ENCODE assay signal across 8 mouse cellular contexts in genomic region chr3:105815236-105815904, GRCm38 (mm10). TPM values are rescaled to one million over a fixed set of nuclear protein-coding genes. Genes with fewer than 3 reads are reported as not detected.
DNase-seq lines count a peak whose midpoint lies in the region; ATAC-seq and TF ChIP-seq lines count a peak whose summit lies in the region.
"Had no signal": no experiment of that assay in that cellular context is flagged by ENCODE, and none has a peak within 500 bp of the region (broad histone marks: within the 10 kb centered on the region; RNA-seq: fewer than 3 reads in every experiment).

No protein-coding gene starts in this region.

- no peaks in the 10 kb centered on the region for H3K79me2 ChIP-seq in CH12.LX (replicated peaks; ENCODE audit: control insufficient read depth, extremely low read depth, insufficient read depth, poor library complexity, severe bottlenecking)

- dilution Hi-C loops in CH12.LX (cut with MboI; ENCODE audit: extremely low pct_ligation_motif_present, extremely low pct_unique_long_range_greater_than_20kb, low sequenced_read_pairs) = no loop called here

- no peaks in the 10 kb centered on the region for H3K9me3 ChIP-seq in CH12.LX (replicated peaks; ENCODE audit: low read length)
- no peaks in the 10 kb centered on the region for H3K9me3 ChIP-seq in liver, embryonic 13.5 days (replicated peaks)

- no peak for TF ChIP-seq CTCF in CH12.LX (conservative IDR thresholded peaks at IDR 0.05 in 1 of 2, IDR thresholded peaks at IDR 0.05 in 1 of 2; ENCODE audit: low read depth in 2 of 2, low read length in 2 of 2)
- TF ChIP-seq CTCF in brain, embryonic 14.5 days (IDR thresholded peaks at IDR 0.05; ENCODE audit: borderline replicate concordance, extremely low read depth, insufficient read depth, insufficient read length) = no peak

- DNase-seq in CH12.LX (ENCODE audit: extremely low read depth) = peak; percentile 83
- DNase-seq in brain, embryonic 14.5 days (ENCODE audit: low read depth) = peak; percentile 56
- peak; percentile 64 for DNase-seq in liver, embryonic 13.5 days
- peak; percentile 37 to 43 for DNase-seq in spleen, adult 18-20 months
- DNase-seq in kidney, adult 9 months = no peak
- no peak for DNase-seq in neural tube, embryonic 10.5 days (ENCODE audit: extremely low spot score, low spot score)
- no peak for DNase-seq in gastrocnemius, postnatal 14 days

- 35% methylated on average over 10 of the region's 10 CpGs for WGBS in liver, embryonic 13.5 days (ENCODE audit: insufficient replicate concordance)

- TF ChIP-seq EP300 in CH12.LX (IDR thresholded peaks at IDR 0.05; ENCODE audit: low read length) = peak; percentile 95

- peak overlapping the region; percentile 86 for H3K4me2 ChIP-seq in CH12.LX (ENCODE audit: insufficient read depth, low read depth, poor library complexity, severe bottlenecking)
- H3K4me2 ChIP-seq in liver, embryonic 13.5 days = peak overlapping the region; percentile 17

- peak; percentile 100 for ATAC-seq in liver, embryonic 13.5 days (ENCODE audit: low read depth)

- peak overlapping the region; percentile 71 for H3K27ac ChIP-seq in CH12.LX (ENCODE audit: insufficient read depth, low read depth)
- peak overlapping the region; percentile 82 for H3K27ac ChIP-seq in liver, embryonic 13.5 days

- intact Hi-C loops in gastrocnemius, postnatal 14 days (cut with DNase I; ENCODE audit: low total_unique reads) = no loop called here

- peak; percentile 7 for TF ChIP-seq RAD21 in CH12.LX (IDR thresholded peaks at IDR 0.05; ENCODE audit: low read depth, low read length)

- TF ChIP-seq POLR2A in CH12.LX (IDR thresholded peaks at IDR 0.05; ENCODE audit: low read depth, low read length) = peak; percentile 48; the same call in 1 of the 2 replicates
- no peak for TF ChIP-seq POLR2A in brain, embryonic 14.5 days (IDR thresholded peaks at IDR 0.05; ENCODE audit: borderline replicate concordance, extremely low read depth, insufficient read depth, insufficient read length, poor library complexity, severe bottlenecking)

- H3K27me3 ChIP-seq in CH12.LX (replicated peaks) = no peaks in the 10 kb centered on the region
- H3K27me3 ChIP-seq in liver, embryonic 13.5 days = no peaks in the 10 kb centered on the region

- H3K4me1 ChIP-seq in CH12.LX (ENCODE audit: control insufficient read depth in 1 of 2, insufficient read depth in 2 of 2) = peaks cover 26 to 86% of the 10 kb centered on the region in 2 experiments
- H3K4me1 ChIP-seq in liver, embryonic 13.5 days (replicated peaks) = peaks cover 70% of the 10 kb centered on the region

- in situ Hi-C loops in CH12.LX (cut with MboI; ENCODE audit: low pct_ligation_motif_present, low pct_unique_long_range_greater_than_20kb, low sequenced_read_pairs) = loop anchor here (25.0 kb wide), 1 partner anchor 128 kb away; the partner anchor contains the start of gene Ddx20

- peak overlapping the region; percentile 8 to 36 (median 22) for H3K4me3 ChIP-seq in CH12.LX (replicated peaks in 1 of 3; ENCODE audit: low read depth in 2 of 3, low read length in 2 of 3, poor library complexity in 1 of 3)
- H3K4me3 ChIP-seq in liver, embryonic 13.5 days (replicated peaks) = no peak overlapping the region

- H3K36me3 ChIP-seq in CH12.LX (replicated peaks in 1 of 2; ENCODE audit: control insufficient read depth in 1 of 2, insufficient read depth in 1 of 2, low read length in 1 of 2) = no peaks in the 10 kb centered on the region
- H3K36me3 ChIP-seq in liver, embryonic 13.5 days = no peaks in the 10 kb centered on the region

- H3K9ac ChIP-seq in CH12.LX (ENCODE audit: insufficient read depth, low read depth) = peak overlapping the region; percentile 53
- H3K9ac ChIP-seq in liver, embryonic 13.5 days = 0 out of 2 replicates have a peak overlapping the region, but pooled peaks have one; percentile 18

TF ChIP-seq in CH12.LX, 34 proteins besides CTCF, POLR2A, EP300 and RAD21:
- no peak for TF ChIP-seq KAT2A (IDR thresholded peaks at IDR 0.05; ENCODE audit: insufficient replicate concordance, low read length)
- no peak for TF ChIP-seq GABPA (IDR thresholded peaks at IDR 0.05; ENCODE audit: insufficient replicate concordance, low read depth, low read length)
- TF ChIP-seq CHD1 (IDR thresholded peaks at IDR 0.05; ENCODE audit: low read depth, low read length) = no peak
- TF ChIP-seq NRF1 (IDR thresholded peaks at IDR 0.05; ENCODE audit: low read depth, low read length) = no peak
- no peak for TF ChIP-seq MAFK (IDR thresholded peaks at IDR 0.05; ENCODE audit: insufficient replicate concordance, low read length)
- peak; percentile 71; the same call in 1 of the 2 replicates for TF ChIP-seq MXI1 (IDR thresholded peaks at IDR 0.05; ENCODE audit: low read depth, low read length)
- peak; percentile 87 for TF ChIP-seq ELF1 (IDR thresholded peaks at IDR 0.05; ENCODE audit: low read depth, low read length)
- no peak for TF ChIP-seq USF2 (conservative IDR thresholded peaks at IDR 0.05; ENCODE audit: low read depth, low read length)
- no peak for TF ChIP-seq MAZ (IDR thresholded peaks at IDR 0.05; ENCODE audit: low read depth, low read length)
- no peak for TF ChIP-seq ZMIZ1 (IDR thresholded peaks at IDR 0.05; ENCODE audit: low read depth, low read length)
- TF ChIP-seq USF1 (IDR thresholded peaks at IDR 0.05; ENCODE audit: low read depth, low read length) = no peak
- TF ChIP-seq JUN (IDR thresholded peaks at IDR 0.05; ENCODE audit: insufficient read depth, low read depth, low read length) = no peak
- TF ChIP-seq MAX (IDR thresholded peaks at IDR 0.05; ENCODE audit: low read length) = peak; percentile 25; the same call in 1 of the 2 replicates
- TF ChIP-seq MEF2A (IDR thresholded peaks at IDR 0.05; ENCODE audit: borderline replicate concordance, low read depth, low read length) = 0 out of 2 replicates have a peak, but pooled peaks have one; percentile 33
- TF ChIP-seq CHD2 (IDR thresholded peaks at IDR 0.05; ENCODE audit: low read length) = 0 out of 2 replicates have a peak, but pooled peaks have one; percentile 19
- TF ChIP-seq ZNF384 (IDR thresholded peaks at IDR 0.05; ENCODE audit: low read depth, low read length) = no peak
- no peak for TF ChIP-seq E2F4 (IDR thresholded peaks at IDR 0.05; ENCODE audit: insufficient replicate concordance, low read depth, low read length)
- TF ChIP-seq UBTF (IDR thresholded peaks at IDR 0.05; ENCODE audit: low read depth, low read length) = no peak; the same call in 1 of the 2 replicates
- TF ChIP-seq ETS1 (conservative IDR thresholded peaks at IDR 0.05; ENCODE audit: low read depth, low read length) = peak; percentile 37; the same call in 1 of the 2 replicates
- peak; percentile 84 for TF ChIP-seq BHLHE40 (IDR thresholded peaks at IDR 0.05; ENCODE audit: low read depth, low read length)
- no peak for TF ChIP-seq ZKSCAN1 (IDR thresholded peaks at IDR 0.05; ENCODE audit: borderline replicate concordance, low read depth, low read length)
- TF ChIP-seq SMC3 (IDR thresholded peaks at IDR 0.05; ENCODE audit: low read depth, low read length) = peak; percentile 28; the same call in 1 of the 2 replicates
- peak; percentile 76 for TF ChIP-seq MYC (IDR thresholded peaks at IDR 0.05; ENCODE audit: low read depth, low read length)
- TF ChIP-seq SIN3A (IDR thresholded peaks at IDR 0.05; ENCODE audit: low read length) = peak; percentile 67
- peak; percentile 81 for TF ChIP-seq TCF12 (IDR thresholded peaks at IDR 0.05; ENCODE audit: low read depth, low read length)
- TF ChIP-seq JUND (conservative IDR thresholded peaks at IDR 0.05; ENCODE audit: low read depth, low read length) = 0 out of 2 replicates have a peak, but pooled peaks have one; percentile 47
- TF ChIP-seq POLR2AphosphoS2 (IDR thresholded peaks at IDR 0.05; ENCODE audit: low read depth, low read length) = no peak
- peak; percentile 71; the same call in 1 of the 2 replicates for TF ChIP-seq TBP (conservative IDR thresholded peaks at IDR 0.05; ENCODE audit: low read depth, low read length)
- no peak for TF ChIP-seq HCFC1 (IDR thresholded peaks at IDR 0.05; ENCODE audit: low read depth, low read length)
- peak; percentile 95 for TF ChIP-seq IRF4 (IDR thresholded peaks at IDR 0.05; ENCODE audit: low read depth, low read length)
- TF ChIP-seq NELFE (IDR thresholded peaks at IDR 0.05; ENCODE audit: low read depth, low read length) = peak; percentile 28; the same call in 1 of the 2 replicates
- peak; percentile 37; the same call in 1 of the 2 replicates for TF ChIP-seq RCOR1 (conservative IDR thresholded peaks at IDR 0.05; ENCODE audit: low read depth, low read length)
- TF ChIP-seq ZC3H11A (IDR thresholded peaks at IDR 0.05; ENCODE audit: low read depth, low read length) = no peak
- TF ChIP-seq PAX5 (IDR thresholded peaks at IDR 0.05; ENCODE audit: low read length) = no peak

RNA-seq across cellular contexts. Expression of gene Rap1a, which starts 14.2 kb away (rescaled TPM):
- 63.3 and 116 TPM in 2 replicates for total RNA-seq in CH12.LX (2012; rRNA removed)
- total RNA-seq in CH12.LX (2014; rRNA removed) = 209 and 234 TPM in 2 replicates
- polyA plus RNA-seq in CH12.LX (2012; ENCODE audit: insufficient read length, low read depth) = 222 and 250 TPM in 2 replicates
- 29.6 and 32.7 TPM in 2 replicates for polyA plus RNA-seq in brain, embryonic 14.5 days (2012; rRNA removed)
- polyA plus RNA-seq in liver, embryonic 13.5 days (2015; fragmentation: Nextera tagmentation; extraction: Ambion mirVana) = 119 and 149 TPM in 2 replicates
- 100 to 1,000 TPM in 1 of 2 experiments, 10 to 100 TPM in 1; 95.3 to 107 TPM for total RNA-seq in gastrocnemius, postnatal 14 days (2021)

RNA-seq across cellular contexts. Expression of gene Adora3, which starts 55.3 kb away (rescaled TPM):
- total RNA-seq in CH12.LX (2012; rRNA removed) (1.1 and 1.2 TPM in 2 replicates), CH12.LX (2014; rRNA removed) (0.54 and 0.73 TPM in 2 replicates)
- polyA plus RNA-seq in CH12.LX (2012; ENCODE audit: insufficient read length, low read depth) = 1.3 and 1.4 TPM in 2 replicates
- polyA plus RNA-seq in brain, embryonic 14.5 days (2012; rRNA removed) = 0.16 and 0.25 TPM in 2 replicates
- 0.44 and 0.51 TPM in 2 replicates for polyA plus RNA-seq in liver, embryonic 13.5 days (2015; fragmentation: Nextera tagmentation; extraction: Ambion mirVana)
- total RNA-seq in gastrocnemius, postnatal 14 days (2021) = not detected
- total RNA-seq: heart, adult 18-20 months had no signal

RNA-seq across cellular contexts. Expression of gene Tmigd3, which starts 55.3 kb away (rescaled TPM):
- total RNA-seq in CH12.LX (2012; rRNA removed) (0.25 TPM in 1 of 2 replicates, not detected in the other), CH12.LX (2014; rRNA removed) (not detected in 2 replicates)
- polyA plus RNA-seq in CH12.LX (2012; ENCODE audit: insufficient read length, low read depth) = 1.3 TPM in 1 of 2 replicates, not detected in the other
- 0.11 TPM in 2 replicates for polyA plus RNA-seq in brain, embryonic 14.5 days (2012; rRNA removed)
- 0.18 TPM in 1 of 2 replicates, not detected in the other for polyA plus RNA-seq in liver, embryonic 13.5 days (2015; fragmentation: Nextera tagmentation; extraction: Ambion mirVana)
- total RNA-seq in gastrocnemius, postnatal 14 days (2021) = not detected

Comparison
In these comparisons a context has a peak if more than half of its experiments do, and no peak if none do; other contexts are left out.
1. DNase-seq: peak in CH12.LX (single experiment), brain, embryonic 14.5 days (single experiment), liver, embryonic 13.5 days (single experiment) and spleen, adult 18-20 months (2 of 2); none in kidney, adult 9 months (single experiment), neural tube, embryonic 10.5 days (single experiment) and gastrocnemius, postnatal 14 days (single experiment).